Mouse (Mus musculus) intestine, embryonic 14.5 days (tissue): Measurements from ENCODE around the gene Erbb4. TPM values are rescaled to one million over a fixed set of nuclear protein-coding genes. Genes with fewer than 3 reads are reported as not detected.

Experiments
- ATAC-seq: fragments of 200-750 bp; cut with Nextera tagmentation; replicated peaks from 2 replicates; pipeline ENCODE4 v1.8.0; 2017; ENCODE audit warnings: low read depth, moderate number of reproducible peaks, moderate TSS enrichment, moderate library complexity; ENCODE audit not compliant: low FRiP score, low TSS enrichment
- DNase-seq: peaks from one replicate; pipeline ENCODE4 v3.0.0-alpha.2; 2018; ENCODE audit warnings: low spot score
- H3K27ac ChIP-seq: fragments of 300-500 bp; sonication (generic); 2 replicates; pipeline ENCODE4 v1.5.1; 2014; ENCODE audit warnings: low read depth, mild to moderate bottlenecking, control low read depth
- H3K27me3 ChIP-seq: fragments of 300-500 bp; sonication (generic); replicated peaks from 2 replicates; pipeline ENCODE4 v1.6.1; 2014; ENCODE audit warnings: low read length, control low read depth; ENCODE audit not compliant: control insufficient read depth, insufficient read depth
- H3K36me3 ChIP-seq: fragments of 300-500 bp; sonication (generic); 2 replicates; pipeline ENCODE4 v1.6.1; 2014; ENCODE audit warnings: low read length, control low read depth; ENCODE audit not compliant: control insufficient read depth, insufficient read depth
- H3K4me1 ChIP-seq: fragments of 300-500 bp; sonication (generic); replicated peaks from 2 replicates; pipeline ENCODE4 v1.6.1; 2014; ENCODE audit warnings: low read length, control low read depth, mixed read lengths; ENCODE audit not compliant: control insufficient read depth, insufficient read depth
- H3K4me2 ChIP-seq: fragments of 300-500 bp; sonication (generic); 2 replicates; pipeline ENCODE4 v1.6.1; 2014; ENCODE audit warnings: low read length
- H3K4me3 ChIP-seq: fragments of 300-500 bp; sonication (generic); 2 replicates; pipeline ENCODE4 v1.5.1; 2014; ENCODE audit warnings: low read depth, low read length, control low read depth, mixed read lengths
- H3K9ac ChIP-seq: fragments of 300-500 bp; sonication (generic); 2 replicates; pipeline ENCODE4 v1.6.1; 2014; ENCODE audit warnings: mild to moderate bottlenecking, low read length
- H3K9me3 ChIP-seq: fragments of 300-500 bp; sonication (generic); 2 replicates; pipeline ENCODE4 v1.6.1; 2016; ENCODE audit warnings: low read length, control low read depth; ENCODE audit not compliant: control insufficient read depth
- WGBS: fragments of 180-500 bp; shearing (Covaris S2); extraction: QIAGEN DNeasy Blood & Tissue Kit; methylation state at CpG from one replicate; pipeline ENCODE4 v1.1.7; 2014; 5-methylcytosine and 5-hydroxymethylcytosine counted together
- polyA plus RNA-seq: library from polyadenylated mRNA; unstranded; fragments of >200 nt; fragmentation: Nextera tagmentation; extraction: Ambion mirVana; gene quantifications from 2 replicates; pipeline ENCODE4 v1.2.1, GENCODE M21; 2014

Erbb4 gene
- polyA plus RNA-seq, 1 experiment from 2014 or later = 0.08 TPM

GRCm38 (mm10) chr1:69085753-69086152 lies 22.1 kb downstream of the Erbb4 start:
- no peak overlapping the region for H3K4me3 ChIP-seq
- no peaks in the 10 kb centered on the region for H3K36me3 ChIP-seq
- no peak overlapping the region for H3K4me2 ChIP-seq
- no peak for DNase-seq
- H3K9ac ChIP-seq = no peak overlapping the region
- WGBS = 73% methylated on average over 6 of the region's 6 CpGs
- H3K27me3 ChIP-seq = no peaks in the 10 kb centered on the region
- ATAC-seq = no peak
- H3K4me1 ChIP-seq = no peaks in the 10 kb centered on the region
- no peaks in the 10 kb centered on the region for H3K9me3 ChIP-seq
- H3K27ac ChIP-seq = no peak overlapping the region

- ATAC-seq (no peak), DNase-seq (no peak)
- no peaks in the 10 kb centered on the region for H3K36me3 ChIP-seq
- no peaks in the 10 kb centered on the region for H3K9me3 ChIP-seq
- H3K27ac ChIP-seq = no peak overlapping the region
- 86% methylated on average over 4 of the region's 4 CpGs for WGBS
- no peaks in the 10 kb centered on the region for H3K4me1 ChIP-seq
- no peak overlapping the region for H3K4me3 ChIP-seq
- H3K4me2 ChIP-seq = no peak overlapping the region
- no peak overlapping the region for H3K9ac ChIP-seq
- no peaks in the 10 kb centered on the region for H3K27me3 ChIP-seq
Measured at GRCm38 (mm10) chr1:69048918-69049317, 58.9 kb downstream of the Erbb4 start.

GRCm38 (mm10) chr1:69046228-69046978 lies 61.5 kb downstream of the Erbb4 start:
- Histone ChIP-seq H3K4me1 (no peaks in the 10 kb centered on the region), H3K4me2 (no peak overlapping the region), H3K27ac (no peak overlapping the region), H3K27me3 (no peaks in the 10 kb centered on the region), H3K9ac (no peak overlapping the region), H3K36me3 (no peaks in the 10 kb centered on the region), H3K4me3 (no peak overlapping the region), H3K9me3 (no peaks in the 10 kb centered on the region)
- 82% methylated on average over 11 of the region's 11 CpGs for WGBS
- no peak for ATAC-seq
- no peak for DNase-seq

- no peak for DNase-seq
- Histone ChIP-seq H3K4me2 (no peak overlapping the region), H3K4me3 (no peak overlapping the region), H3K9ac (no peak overlapping the region), H3K27me3 (no peaks in the 10 kb centered on the region), H3K27ac (no peak overlapping the region), H3K36me3 (no peaks in the 10 kb centered on the region), H3K9me3 (no peaks in the 10 kb centered on the region), H3K4me1 (no peaks in the 10 kb centered on the region)
- no peak for ATAC-seq
- 78% methylated on average over 5 of the region's 5 CpGs for WGBS
Measured at GRCm38 (mm10) chr1:69027816-69028215, 80.0 kb downstream of the Erbb4 start.

GRCm38 (mm10) chr1:69024858-69025257 lies 83.0 kb downstream of the Erbb4 start:
- Histone ChIP-seq H3K4me3 (no peak overlapping the region), H3K9me3 (no peaks in the 10 kb centered on the region), H3K4me2 (no peak overlapping the region), H3K27ac (no peak overlapping the region), H3K27me3 (no peaks in the 10 kb centered on the region), H3K9ac (no peak overlapping the region), H3K4me1 (no peaks in the 10 kb centered on the region), H3K36me3 (no peaks in the 10 kb centered on the region)
- no peak for DNase-seq
- no peak for ATAC-seq
- 52% methylated on average over 3 of the region's 3 CpGs for WGBS

- H3K27me3 ChIP-seq = no peaks in the 10 kb centered on the region
- H3K9me3 ChIP-seq = no peaks in the 10 kb centered on the region
- H3K9ac ChIP-seq = no peak overlapping the region
- H3K4me2 ChIP-seq = no peak overlapping the region
- DNase-seq (no peak), ATAC-seq (no peak)
- no peak overlapping the region for H3K4me3 ChIP-seq
- H3K36me3 ChIP-seq = no peaks in the 10 kb centered on the region
- no peak overlapping the region for H3K27ac ChIP-seq
- 76% methylated on average over 4 of the region's 4 CpGs for WGBS
- H3K4me1 ChIP-seq = no peaks in the 10 kb centered on the region
Measured at GRCm38 (mm10) chr1:69023157-69023925, 84.5 kb downstream of the Erbb4 start.

- Histone ChIP-seq H3K4me2 (no peak overlapping the region), H3K4me1 (no peaks in the 10 kb centered on the region), H3K27ac (no peak overlapping the region), H3K9me3 (no peaks in the 10 kb centered on the region), H3K4me3 (no peak overlapping the region), H3K9ac (no peak overlapping the region), H3K36me3 (no peaks in the 10 kb centered on the region), H3K27me3 (no peaks in the 10 kb centered on the region)
- DNase-seq = no peak
- WGBS = 78% methylated on average over 5 of the region's 5 CpGs
- ATAC-seq = no peak
Measured at GRCm38 (mm10) chr1:69009800-69010505, 97.9 kb downstream of the Erbb4 start.

GRCm38 (mm10) chr1:69001371-69001770 lies 106.5 kb downstream of the Erbb4 start:
- Histone ChIP-seq H3K36me3 (no peaks in the 10 kb centered on the region), H3K27me3 (no peaks in the 10 kb centered on the region), H3K27ac (no peak overlapping the region), H3K4me2 (no peak overlapping the region), H3K4me3 (no peak overlapping the region), H3K9me3 (no peaks in the 10 kb centered on the region), H3K9ac (no peak overlapping the region), H3K4me1 (no peaks in the 10 kb centered on the region)
- DNase-seq = no peak
- WGBS = 65% methylated on average over 3 of the region's 3 CpGs
- no peak for ATAC-seq
